Mouse (Mus musculus) neural tube, embryonic 15.5 days (tissue): ENCODE measurements around the gene Eif2ak4. TPM values are rescaled to one million over a fixed set of nuclear protein-coding genes. Genes with fewer than 3 reads are reported as not detected.
A peak's percentile ranks its signal among the peaks of the same experiment; 100 is the strongest.

Source experiments
- ATAC-seq: fragments of 200-750 bp; cut with Nextera tagmentation; 2 replicates; pipeline ENCODE4 v1.8.0; 2017; ENCODE audit warnings: mild to moderate bottlenecking, moderate TSS enrichment, moderate library complexity; ENCODE audit not compliant: low FRiP score
- H3K27ac ChIP-seq: fragments of 300-500 bp; sonication (generic); replicated peaks from 2 replicates; pipeline ENCODE4 v1.5.1; 2015; ENCODE audit warnings: mild to moderate bottlenecking, inconsistent platforms
- H3K27me3 ChIP-seq: fragments of 300-500 bp; sonication (generic); replicated peaks from 2 replicates; pipeline ENCODE4 v1.6.1; 2015; ENCODE audit warnings: inconsistent platforms
- H3K36me3 ChIP-seq: fragments of 300-500 bp; sonication (generic); 2 replicates; pipeline ENCODE4 v1.6.1; 2015; ENCODE audit warnings: inconsistent platforms
- H3K4me1 ChIP-seq: fragments of 300-500 bp; sonication (generic); 2 replicates; pipeline ENCODE4 v1.6.1; 2015; ENCODE audit warnings: inconsistent platforms
- H3K4me2 ChIP-seq: fragments of 300-500 bp; sonication (generic); 2 replicates; pipeline ENCODE4 v1.6.1; 2015; ENCODE audit warnings: inconsistent platforms, mild to moderate bottlenecking, moderate library complexity
- H3K4me3 ChIP-seq: fragments of 300-500 bp; sonication (generic); replicated peaks from 2 replicates; pipeline ENCODE4 v1.5.1; 2015; ENCODE audit warnings: mild to moderate bottlenecking, inconsistent platforms
- H3K9ac ChIP-seq: fragments of 300-500 bp; sonication (generic); replicated peaks from 2 replicates; pipeline ENCODE4 v1.6.1; 2015; ENCODE audit warnings: mild to moderate bottlenecking, inconsistent platforms
- H3K9me3 ChIP-seq: fragments of 300-500 bp; sonication (generic); replicated peaks from 2 replicates; pipeline ENCODE4 v1.6.1; 2016; ENCODE audit warnings: inconsistent platforms
- WGBS: fragments of 180-500 bp; shearing (Covaris S2); methylation state at CpG from one replicate; pipeline ENCODE4 v1.1.7; 2015; ENCODE audit warnings: mixed read lengths; 5-methylcytosine and 5-hydroxymethylcytosine counted together
- polyA plus RNA-seq: library from polyadenylated mRNA; unstranded; fragments of >200 nt; fragmentation: Nextera tagmentation; extraction: Ambion mirVana; gene quantifications from 2 replicates; pipeline ENCODE4 v1.2.1, GENCODE M21; 2015

Eif2ak4 gene
- 7.8 and 8.7 TPM in 2 replicates for polyA plus RNA-seq

- Histone ChIP-seq H3K9ac (peak within 1 kb of the TSS; percentile 96), H3K4me1 (peaks cover 19% of the 10 kb centered on the region), H3K9me3 (no peaks in the 10 kb centered on the region), H3K36me3 (no peaks in the 10 kb centered on the region), H3K27ac (peak within 1 kb of the TSS; percentile 96), H3K27me3 (no peaks in the 10 kb centered on the region), H3K4me2 (peak within 1 kb of the TSS; percentile 77), H3K4me3 (peak within 1 kb of the TSS; percentile 88)
- ATAC-seq, result peak; percentile 98
- WGBS, result 1% methylated on average over 59 of the region's 61 CpGs
Measured at GRCm38 (mm10) chr2:118388341-118389335, at the start of gene Eif2ak4. Gene Eif2ak4 (plus strand): TSS chr2:118388618.

GRCm38 (mm10) chr2:118341295-118341694, 47.1 kb upstream of the Eif2ak4 start:
- Histone ChIP-seq H3K36me3 (no peaks in the 10 kb centered on the region), H3K4me3 (no peak overlapping the region), H3K27ac (no peak overlapping the region), H3K9me3 (no peaks in the 10 kb centered on the region), H3K4me1 (no peaks in the 10 kb centered on the region), H3K27me3 (no peaks in the 10 kb centered on the region), H3K9ac (no peak overlapping the region), H3K4me2 (no peak overlapping the region)
- WGBS, result 78% methylated on average over 7 of the region's 7 CpGs
- ATAC-seq, result no peak

- 74% methylated on average over 3 of the region's 3 CpGs for WGBS
- H3K27ac ChIP-seq, result no peak overlapping the region
- H3K36me3 ChIP-seq, result no peaks in the 10 kb centered on the region
- ATAC-seq, result no peak
- no peak overlapping the region for H3K9ac ChIP-seq
- no peak overlapping the region for H3K4me3 ChIP-seq
- no peaks in the 10 kb centered on the region for H3K4me1 ChIP-seq
- H3K4me2 ChIP-seq, result no peak overlapping the region
- no peaks in the 10 kb centered on the region for H3K9me3 ChIP-seq
- no peaks in the 10 kb centered on the region for H3K27me3 ChIP-seq
Measured at GRCm38 (mm10) chr2:118343897-118344296, 44.5 kb upstream of the Eif2ak4 start.

- Histone ChIP-seq H3K27me3 (no peaks in the 10 kb centered on the region), H3K27ac (no peak overlapping the region), H3K4me1 (no peaks in the 10 kb centered on the region), H3K9ac (no peak overlapping the region), H3K36me3 (no peaks in the 10 kb centered on the region), H3K4me3 (no peak overlapping the region), H3K9me3 (no peaks in the 10 kb centered on the region), H3K4me2 (no peak overlapping the region)
- WGBS, result 15% methylated on average over 1 of the region's 1 CpGs
- ATAC-seq, result no peak
Measured at GRCm38 (mm10) chr2:118345535-118345934, 42.9 kb upstream of the Eif2ak4 start.

- Histone ChIP-seq H3K4me3 (no peak overlapping the region), H3K27ac (no peak overlapping the region), H3K27me3 (no peaks in the 10 kb centered on the region), H3K9me3 (no peaks in the 10 kb centered on the region), H3K4me1 (0 out of 2 replicates have a peak, but pooled peaks cover 2% of the 10 kb centered on the region), H3K36me3 (no peaks in the 10 kb centered on the region), H3K4me2 (no peak overlapping the region), H3K9ac (no peak overlapping the region)
- WGBS, result 39% methylated on average over 4 of the region's 4 CpGs
- no peak for ATAC-seq
Measured at GRCm38 (mm10) chr2:118353498-118353897, 34.9 kb upstream of the Eif2ak4 start.

- H3K27me3 ChIP-seq, result no peaks in the 10 kb centered on the region
- H3K4me2 ChIP-seq, result no peak overlapping the region
- H3K4me1 ChIP-seq, result 0 out of 2 replicates have a peak, but pooled peaks cover 2% of the 10 kb centered on the region
- H3K9ac ChIP-seq, result no peak overlapping the region
- H3K27ac ChIP-seq, result no peak overlapping the region
- no peak for ATAC-seq
- H3K4me3 ChIP-seq, result no peak overlapping the region
- no peaks in the 10 kb centered on the region for H3K9me3 ChIP-seq
- H3K36me3 ChIP-seq, result no peaks in the 10 kb centered on the region
- WGBS, result 63% methylated on average over 4 of the region's 4 CpGs
Measured at GRCm38 (mm10) chr2:118353916-118354403, 34.5 kb upstream of the Eif2ak4 start.

- H3K4me1 ChIP-seq, result 0 out of 2 replicates have a peak, but pooled peaks cover 2% of the 10 kb centered on the region
- H3K36me3 ChIP-seq, result no peaks in the 10 kb centered on the region
- H3K27ac ChIP-seq, result no peak overlapping the region
- no peak overlapping the region for H3K4me3 ChIP-seq
- no peak overlapping the region; the same call in 1 of the 2 replicates for H3K9ac ChIP-seq
- H3K27me3 ChIP-seq, result no peaks in the 10 kb centered on the region
- H3K9me3 ChIP-seq, result no peaks in the 10 kb centered on the region
- no peak for ATAC-seq
- no peak overlapping the region for H3K4me2 ChIP-seq
- 63% methylated on average over 6 of the region's 6 CpGs for WGBS
Measured at GRCm38 (mm10) chr2:118355138-118355719, 33.2 kb upstream of the Eif2ak4 start.

GRCm38 (mm10) chr2:118371841-118372240, 16.6 kb upstream of the Eif2ak4 start:
- ATAC-seq, result no peak
- Histone ChIP-seq H3K27ac (no peak overlapping the region), H3K27me3 (peaks cover 13% of the 10 kb centered on the region), H3K4me3 (no peak overlapping the region; the same call in 1 of the 2 replicates), H3K9me3 (no peaks in the 10 kb centered on the region), H3K36me3 (no peaks in the 10 kb centered on the region), H3K4me2 (peak overlapping the region; percentile 98), H3K4me1 (peaks cover 19% of the 10 kb centered on the region), H3K9ac (no peak overlapping the region)
- 56% methylated on average over 1 of the region's 1 CpGs for WGBS

GRCm38 (mm10) chr2:118372561-118372900, 15.9 kb upstream of the Eif2ak4 start:
- Histone ChIP-seq H3K36me3 (no peaks in the 10 kb centered on the region), H3K9me3 (no peaks in the 10 kb centered on the region), H3K9ac (peak overlapping the region; percentile 62), H3K4me2 (peak overlapping the region; percentile 98), H3K4me3 (peak overlapping the region; percentile 55), H3K27ac (no peak overlapping the region), H3K4me1 (peaks cover 19% of the 10 kb centered on the region), H3K27me3 (peaks cover 13% of the 10 kb centered on the region)
- ATAC-seq, result no peak
- 11% methylated on average over 11 of the region's 11 CpGs for WGBS

- H3K9me3 ChIP-seq, result no peaks in the 10 kb centered on the region
- peak within 1 kb of the TSS; percentile 55 for H3K4me3 ChIP-seq
- peak within 1 kb of the TSS; percentile 98 for H3K4me2 ChIP-seq
- no peaks in the 10 kb centered on the region for H3K36me3 ChIP-seq
- ATAC-seq, result peak; percentile 91
- under 1% methylated on average over 53 of the region's 59 CpGs for WGBS
- peak within 1 kb of the TSS; percentile 82 for H3K27ac ChIP-seq
- peaks cover 19% of the 10 kb centered on the region for H3K4me1 ChIP-seq
- H3K27me3 ChIP-seq, result peaks cover 13% of the 10 kb centered on the region
- H3K9ac ChIP-seq, result peak within 1 kb of the TSS; percentile 62
Measured at GRCm38 (mm10) chr2:118372901-118373571, 15.4 kb upstream of the Eif2ak4 start, which contains the start of gene Gpr176. Gene Gpr176 (minus strand): TSS chr2:118373419.

- no peaks in the 10 kb centered on the region for H3K36me3 ChIP-seq
- peak overlapping the region; percentile 62 for H3K9ac ChIP-seq
Measured at GRCm38 (mm10) chr2:118373572-118374279, 14.7 kb upstream of the Eif2ak4 start.

More at GRCm38 (mm10) chr2:118373572-118374279, 14.7 kb upstream of the Eif2ak4 start:
- no peaks in the 10 kb centered on the region for H3K9me3 ChIP-seq
- peak overlapping the region; percentile 82 for H3K27ac ChIP-seq
- ATAC-seq, result peak; percentile 95
- peaks cover 13% of the 10 kb centered on the region for H3K27me3 ChIP-seq
- WGBS, result under 1% methylated on average over 43 of the region's 43 CpGs
- H3K4me3 ChIP-seq, result peak overlapping the region; percentile 55
- peak overlapping the region; percentile 98 for H3K4me2 ChIP-seq
- H3K4me1 ChIP-seq, result peaks cover 19% of the 10 kb centered on the region
